Mouse (Mus musculus) ES-Bruce4 (cell line): ENCODE results near the gene Tnk2.

Experiments used
- CTCF ChIP-seq: IDR thresholded peaks from one replicate; pipeline ENCODE4 v1.8.1; 2011; ENCODE audit warnings: low read depth, low read length
- POLR2A ChIP-seq: IDR thresholded peaks from one replicate; pipeline ENCODE4 v1.8.1; 2011; ENCODE audit warnings: low read length; ENCODE audit not compliant: insufficient read depth

DNA sequence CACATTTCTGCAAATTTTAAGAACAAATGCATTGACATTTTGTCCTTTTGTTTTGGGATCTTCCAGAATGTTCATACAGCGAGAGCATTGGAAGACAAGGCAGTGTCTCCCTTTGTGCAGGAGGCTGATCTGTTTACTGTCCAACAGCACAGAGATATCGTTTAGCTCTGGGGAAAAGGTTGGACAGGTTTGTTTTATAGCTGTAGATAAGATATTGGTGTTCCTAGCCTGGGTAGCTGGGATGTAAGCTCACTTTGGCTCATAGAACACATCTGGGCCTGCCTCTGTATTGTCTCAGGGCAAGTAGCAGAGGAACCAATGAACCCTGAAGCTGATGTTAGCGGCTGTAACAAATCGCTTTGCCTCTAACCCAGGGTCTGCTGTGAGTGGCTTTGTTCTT is 80.1 kb downstream of the Tnk2 start:
- TF ChIP-seq POLR2A (no peak), CTCF (no peak)
